Mouse (Mus musculus): Measurements from ENCODE around the gene Fam221b. TPM values are rescaled to one million over a fixed set of nuclear protein-coding genes. Genes with fewer than 3 reads are reported as not detected.

Gene Fam221b
- total and polyA plus RNA-seq, 2 experiments from 2014 or later = 1.5 TPM; not detected in 1

DNA sequence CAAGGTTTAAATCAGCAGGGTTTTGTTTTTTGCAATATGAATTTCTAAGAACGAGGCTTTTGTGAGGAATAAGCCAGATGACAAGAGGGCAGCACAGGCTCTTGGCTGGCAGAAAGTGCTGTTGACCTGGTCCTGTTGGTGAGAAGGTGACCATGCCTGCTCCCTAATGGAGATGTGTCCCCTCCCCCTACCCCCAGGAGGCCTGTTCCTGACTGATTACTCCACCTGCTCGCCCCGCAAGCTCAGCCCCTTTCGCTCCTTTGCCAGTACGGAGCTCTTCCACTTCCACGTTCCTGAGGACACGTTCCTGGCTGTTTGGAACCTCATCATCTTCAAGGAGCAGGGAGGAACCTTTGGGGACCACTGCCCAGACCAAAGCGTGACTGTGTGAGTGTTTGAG, 4.8 kb upstream of the Fam221b start:
- no peak overlapping the region for H3K27ac ChIP-seq (ENCODE audit: low read depth, low read length)
- ATAC-seq (ENCODE audit: low FRiP score) (no peak), DNase-seq (ENCODE audit: low spot score) (no peak)
- H3K36me3 ChIP-seq (ENCODE audit: insufficient read depth, low read length) = peaks cover 37% of the 10 kb centered on the region
- H3K4me1 ChIP-seq (ENCODE audit: insufficient read depth, low read length) = peaks cover 11% of the 10 kb centered on the region
- no peak overlapping the region for H3K9ac ChIP-seq (replicated peaks; ENCODE audit: low read length, poor library complexity, severe bottlenecking)
- H3K9me3 ChIP-seq (ENCODE audit: low read length) = no peaks in the 10 kb centered on the region
- H3K27me3 ChIP-seq (ENCODE audit: insufficient read depth, low read length) = no peaks in the 10 kb centered on the region
- TF ChIP-seq CTCF (IDR thresholded peaks at IDR 0.05) = no peak
- no peak overlapping the region for H3K4me3 ChIP-seq (ENCODE audit: low read depth, low read length)
- 73% methylated on average over 8 of the region's 8 CpGs for WGBS
- no peak overlapping the region for H3K4me2 ChIP-seq (ENCODE audit: low read depth, low read length, poor library complexity, severe bottlenecking)

DNA sequence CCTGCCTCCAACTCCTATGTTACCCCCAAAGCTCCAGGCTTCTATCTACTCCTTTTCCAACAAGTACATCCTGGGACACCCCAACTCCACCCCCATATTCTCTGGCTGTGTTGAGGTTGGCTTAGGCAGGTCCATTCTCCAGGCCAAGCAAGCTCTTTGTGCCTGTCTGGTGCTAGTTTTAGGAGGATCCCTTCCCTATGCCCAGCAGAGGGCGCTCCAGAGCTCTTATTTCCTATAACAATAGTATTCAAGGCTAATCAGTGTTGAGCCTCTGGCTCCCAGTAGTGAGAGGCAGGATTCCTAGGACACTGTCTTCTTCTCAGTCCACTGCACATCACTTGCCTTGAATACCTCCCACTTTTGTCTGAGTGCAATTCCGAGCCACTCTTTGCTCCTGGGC, 3.1 kb upstream of the Fam221b start:
- no peak overlapping the region for H3K4me3 ChIP-seq (ENCODE audit: low read depth, low read length)
- no peaks in the 10 kb centered on the region for H3K27me3 ChIP-seq (ENCODE audit: insufficient read depth, low read length)
- H3K36me3 ChIP-seq (ENCODE audit: insufficient read depth, low read length) = peaks cover 26% of the 10 kb centered on the region
- H3K4me2 ChIP-seq (ENCODE audit: low read depth, low read length, poor library complexity, severe bottlenecking) = peak overlapping the region; percentile 90
- no peaks in the 10 kb centered on the region for H3K9me3 ChIP-seq (ENCODE audit: low read length)
- peak; percentile 96 for DNase-seq (ENCODE audit: low spot score)
- ATAC-seq (ENCODE audit: low FRiP score) = no peak
- H3K9ac ChIP-seq (replicated peaks; ENCODE audit: low read length, poor library complexity, severe bottlenecking) = no peak overlapping the region
- H3K27ac ChIP-seq (ENCODE audit: low read depth, low read length) = no peak overlapping the region
- H3K4me1 ChIP-seq (ENCODE audit: insufficient read depth, low read length) = peaks cover 11% of the 10 kb centered on the region
- TF ChIP-seq CTCF (IDR thresholded peaks at IDR 0.05) = peak; percentile 86
- 3% methylated on average over 2 of the region's 2 CpGs for WGBS

DNA sequence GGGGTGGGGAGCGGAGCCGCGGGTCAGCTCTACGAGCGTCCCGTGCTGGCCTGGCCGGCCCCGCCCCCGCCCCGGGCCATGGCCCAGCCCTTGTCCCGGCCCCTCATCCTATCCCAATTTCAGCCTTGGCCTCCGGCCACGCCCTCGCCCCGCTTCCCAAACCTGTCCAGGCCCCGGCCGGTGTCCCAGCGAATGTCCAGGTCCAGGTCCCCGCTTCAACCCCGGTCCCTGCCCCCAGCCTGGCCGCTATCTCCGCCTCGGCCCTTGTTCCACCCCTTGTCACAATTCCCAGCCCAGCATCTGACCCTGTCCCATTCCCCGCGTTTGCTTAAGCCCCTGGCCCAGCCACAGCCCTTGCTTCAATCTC, 466 bp upstream of the Fam221b start:
- WGBS = under 1% methylated on average over 22 of the region's 25 CpGs
- ATAC-seq (ENCODE audit: low FRiP score) (peak; percentile 50), DNase-seq (ENCODE audit: low spot score) (no peak)
- Histone ChIP-seq H3K4me3 (ENCODE audit: low read depth, low read length) (peak overlapping the region; percentile 69), H3K36me3 (ENCODE audit: insufficient read depth, low read length) (peaks cover 2% of the 10 kb centered on the region; the same call in 1 of the 2 replicates), H3K27ac (ENCODE audit: low read depth, low read length) (peak overlapping the region; percentile 65), H3K9ac (replicated peaks; ENCODE audit: low read length, poor library complexity, severe bottlenecking) (peak overlapping the region; percentile 96), H3K27me3 (ENCODE audit: insufficient read depth, low read length) (peaks cover 4% of the 10 kb centered on the region; the same call in 1 of the 2 replicates), H3K4me1 (ENCODE audit: insufficient read depth, low read length) (peaks cover 11% of the 10 kb centered on the region), H3K9me3 (ENCODE audit: low read length) (no peaks in the 10 kb centered on the region), H3K4me2 (ENCODE audit: low read depth, low read length, poor library complexity, severe bottlenecking) (peak overlapping the region; percentile 90)
- TF ChIP-seq CTCF (IDR thresholded peaks at IDR 0.05) = no peak

DNA sequence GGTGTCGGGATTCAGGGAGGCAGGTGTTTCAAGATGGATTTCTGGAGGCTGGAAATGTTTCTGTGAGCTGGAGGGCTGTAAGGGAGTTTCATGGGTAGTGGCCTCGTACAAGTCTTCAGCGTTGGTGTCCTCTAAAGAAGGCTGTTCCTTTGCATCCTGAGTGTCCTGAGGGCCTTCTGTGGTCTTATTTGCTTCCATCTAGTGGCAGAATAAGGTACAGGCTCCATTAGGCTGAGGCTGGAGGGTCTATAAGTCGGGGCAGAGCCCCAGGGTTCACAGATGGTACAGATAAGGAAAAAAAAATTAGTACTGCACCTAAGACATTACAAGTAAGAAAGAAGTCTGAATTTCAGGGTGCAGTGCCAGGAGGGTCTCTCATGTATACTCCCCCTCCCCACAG, 2.5 kb downstream of the Fam221b start:
- Histone ChIP-seq H3K4me3 (ENCODE audit: low read depth, low read length) (no peak overlapping the region), H3K4me1 (ENCODE audit: insufficient read depth, low read length) (peaks cover 11% of the 10 kb centered on the region; the same call in 1 of the 2 replicates), H3K36me3 (ENCODE audit: insufficient read depth, low read length) (no peaks in the 10 kb centered on the region), H3K9me3 (ENCODE audit: low read length) (no peaks in the 10 kb centered on the region), H3K27me3 (ENCODE audit: insufficient read depth, low read length) (peaks cover 15% of the 10 kb centered on the region), H3K9ac (replicated peaks; ENCODE audit: low read length, poor library complexity, severe bottlenecking) (no peak overlapping the region), H3K4me2 (ENCODE audit: low read depth, low read length, poor library complexity, severe bottlenecking) (no peak overlapping the region), H3K27ac (ENCODE audit: low read depth, low read length) (no peak overlapping the region)
- no peak for ATAC-seq (ENCODE audit: low FRiP score)
- WGBS = 25% methylated on average over 4 of the region's 4 CpGs
- TF ChIP-seq CTCF (IDR thresholded peaks at IDR 0.05) = peak; percentile 60
- no peak for DNase-seq (ENCODE audit: low spot score)

DNA sequence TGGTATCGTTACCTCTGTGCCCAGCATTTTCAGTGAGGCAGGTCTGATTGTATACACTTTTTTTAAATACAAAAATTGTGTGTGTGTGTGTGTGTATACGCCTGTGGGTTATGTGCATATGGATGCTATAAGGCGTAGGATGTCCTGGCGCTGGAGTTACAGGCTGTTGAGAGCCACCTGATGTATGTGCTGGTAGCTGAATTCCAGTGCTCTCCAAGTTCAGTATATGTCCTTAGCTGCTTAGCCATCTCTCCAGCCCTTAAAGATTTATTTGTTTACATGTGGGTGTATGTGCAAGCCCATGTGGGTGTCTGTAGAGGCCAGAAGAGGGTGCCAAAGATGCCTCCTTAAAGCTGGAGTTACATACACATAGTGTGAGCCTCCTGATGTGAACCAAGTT, 11.8 kb downstream of the Fam221b start:
- 0 out of 2 replicates have a peak overlapping the region, but pooled peaks have one; percentile 77 for H3K27ac ChIP-seq (ENCODE audit: low read depth, low read length)
- DNase-seq (ENCODE audit: low spot score) (no peak), ATAC-seq (ENCODE audit: low FRiP score) (no peak)
- H3K27me3 ChIP-seq (ENCODE audit: insufficient read depth, low read length) = peaks cover 4% of the 10 kb centered on the region; the same call in 1 of the 2 replicates
- peak overlapping the region; percentile 94 for H3K4me2 ChIP-seq (ENCODE audit: low read depth, low read length, poor library complexity, severe bottlenecking)
- no peak overlapping the region for H3K9ac ChIP-seq (replicated peaks; ENCODE audit: low read length, poor library complexity, severe bottlenecking)
- H3K9me3 ChIP-seq (ENCODE audit: low read length) = no peaks in the 10 kb centered on the region
- H3K4me3 ChIP-seq (ENCODE audit: low read depth, low read length) = peak overlapping the region; percentile 82
- TF ChIP-seq CTCF (IDR thresholded peaks at IDR 0.05) = peak; percentile 44
- WGBS = 63% methylated on average over 4 of the region's 4 CpGs
- H3K4me1 ChIP-seq (ENCODE audit: insufficient read depth, low read length) = no peaks in the 10 kb centered on the region
- no peaks in the 10 kb centered on the region for H3K36me3 ChIP-seq (ENCODE audit: insufficient read depth, low read length)

DNA sequence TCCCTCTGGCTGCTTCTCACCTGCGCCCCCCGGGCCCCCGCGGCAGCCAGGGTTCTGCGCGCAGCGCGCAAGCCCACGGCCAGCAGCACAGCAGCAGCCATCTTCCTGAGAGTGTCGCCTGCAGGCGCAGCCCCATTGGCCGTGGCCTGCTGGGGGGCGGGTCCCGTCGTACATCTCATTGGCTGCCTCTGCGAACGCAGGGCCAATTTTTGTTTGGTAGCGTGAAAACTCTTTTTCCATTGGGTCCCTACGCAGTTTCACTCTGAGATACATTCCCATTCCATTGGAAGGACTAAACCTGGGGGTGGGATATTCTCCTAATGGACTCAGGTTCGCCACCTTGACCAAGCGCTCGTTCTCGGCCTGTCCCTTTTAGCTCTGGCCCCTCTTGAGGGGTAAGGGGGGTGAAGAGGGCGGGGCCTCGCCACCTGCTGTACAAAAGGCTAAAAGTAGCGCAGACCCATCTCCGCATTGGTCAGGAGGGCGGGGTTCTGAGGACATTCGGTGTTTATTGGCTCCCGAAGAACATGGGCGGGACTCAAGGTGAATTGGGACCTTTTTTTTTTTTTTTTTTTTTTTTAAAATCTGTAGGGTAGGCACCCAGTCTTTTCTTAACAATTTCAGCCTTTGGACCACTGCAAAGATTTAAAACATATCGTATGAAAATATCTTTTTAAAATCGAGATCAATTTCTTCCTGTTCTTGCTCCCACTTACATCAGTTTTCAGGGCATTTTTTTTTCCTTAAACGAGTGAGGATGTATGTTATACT, 12.4 kb downstream of the Fam221b start, which contains the start of gene Hint2:
Gene Hint2, minus strand, starts transcription at position 128 of the 771 bp plus-strand sequence.
- under 1% methylated on average over 34 of the region's 34 CpGs for WGBS
- no peak; the same call in 1 of the 2 replicates for TF ChIP-seq CTCF (IDR thresholded peaks at IDR 0.05)
- ATAC-seq (ENCODE audit: low FRiP score) (peak; percentile 96), DNase-seq (ENCODE audit: low spot score) (peak; percentile 99)
- H3K36me3 ChIP-seq (ENCODE audit: insufficient read depth, low read length) = 0 out of 2 replicates have a peak, but pooled peaks cover 3% of the 10 kb centered on the region
- peak within 1 kb of the TSS; percentile 94 for H3K4me2 ChIP-seq (ENCODE audit: low read depth, low read length, poor library complexity, severe bottlenecking)
- no peaks in the 10 kb centered on the region for H3K9me3 ChIP-seq (ENCODE audit: low read length)
- peak within 1 kb of the TSS; percentile 93 for H3K27ac ChIP-seq (ENCODE audit: low read depth, low read length)
- peak within 1 kb of the TSS; percentile 90 for H3K9ac ChIP-seq (replicated peaks; ENCODE audit: low read length, poor library complexity, severe bottlenecking)
- H3K4me1 ChIP-seq (ENCODE audit: insufficient read depth, low read length) = no peaks in the 10 kb centered on the region
- peak within 1 kb of the TSS; percentile 82 for H3K4me3 ChIP-seq (ENCODE audit: low read depth, low read length)
- no peaks in the 10 kb centered on the region for H3K27me3 ChIP-seq (ENCODE audit: insufficient read depth, low read length)
